Mouse (Mus musculus) right cerebral cortex, adult 2 months (tissue): ENCODE measurements at regions not wholly inside any gene's neighbourhood (a gene's known extent, or its start where the extent isn't known, plus 50 kb on each side); places are given as distances from the start of the nearest gene placed in this dataset.

ENCODE experiments used
- DNase-seq, 2 experiments: peaks; one replicate each; pipeline ENCODE4 v3.0.0; 2021 to 2022; ENCODE audit warnings: low spot score in 2 of 2

- no peak for DNase-seq
These were observed 328.4 kb upstream of the Gm9008 start for GRCm38 (mm10) chr6:76825953-76826352.

- DNase-seq = no peak
These were observed 305.4 kb upstream of the Gm9008 start for GRCm38 (mm10) chr6:76802969-76803368.

GRCm38 (mm10) chr6:76780168-76780567, 282.6 kb upstream of the Gm9008 start:
- DNase-seq = no peak

- DNase-seq = no peak
These were observed 280.6 kb upstream of the Gm9008 start for GRCm38 (mm10) chr6:76778201-76778600.

GRCm38 (mm10) chr6:76777080-76777479, 279.5 kb upstream of the Gm9008 start:
- no peak for DNase-seq

GRCm38 (mm10) chr6:76763852-76764251, 266.3 kb upstream of the Gm9008 start:
- DNase-seq = peak in 1 of 2 experiments; percentile 11

- peak; percentile 37 to 40 for DNase-seq
These were observed 257.3 kb upstream of the Gm9008 start for GRCm38 (mm10) chr6:76754867-76755266.
